Mouse (Mus musculus) brown adipose tissue, adult 24 weeks (tissue): ENCODE data around the gene Disp2. TPM values are rescaled to one million over a fixed set of nuclear protein-coding genes. Genes with fewer than 3 reads are reported as not detected.

Experiments used
- H3K27ac ChIP-seq: fragments of 200-500 bp; replicated peaks from 2 replicates; pipeline ENCODE4 v1.5.1; 2012; ENCODE audit warnings: low read depth, mild to moderate bottlenecking, low read length
- H3K4me1 ChIP-seq: fragments of 200-500 bp; 2 replicates; pipeline ENCODE4 v1.6.1; 2012; ENCODE audit warnings: low read length, mixed read lengths; ENCODE audit not compliant: control insufficient read depth, insufficient read depth, insufficient read length
- H3K4me3 ChIP-seq: fragments of 200-500 bp; 2 replicates; pipeline ENCODE4 v1.5.1; 2012; ENCODE audit warnings: low read depth, mild to moderate bottlenecking, low read length, moderate library complexity; ENCODE audit not compliant: insufficient read depth
- polyA plus RNA-seq: library from polyadenylated mRNA; stranded (reverse); fragments of >200 nt; gene quantifications from 2 replicates; pipeline ENCODE4 v1.2.4, GENCODE M21; 2012; ENCODE audit not compliant: missing spikeins, insufficient read depth, insufficient read length

Gene Disp2
- polyA plus RNA-seq, 1 experiment: 0.32 TPM

DNA sequence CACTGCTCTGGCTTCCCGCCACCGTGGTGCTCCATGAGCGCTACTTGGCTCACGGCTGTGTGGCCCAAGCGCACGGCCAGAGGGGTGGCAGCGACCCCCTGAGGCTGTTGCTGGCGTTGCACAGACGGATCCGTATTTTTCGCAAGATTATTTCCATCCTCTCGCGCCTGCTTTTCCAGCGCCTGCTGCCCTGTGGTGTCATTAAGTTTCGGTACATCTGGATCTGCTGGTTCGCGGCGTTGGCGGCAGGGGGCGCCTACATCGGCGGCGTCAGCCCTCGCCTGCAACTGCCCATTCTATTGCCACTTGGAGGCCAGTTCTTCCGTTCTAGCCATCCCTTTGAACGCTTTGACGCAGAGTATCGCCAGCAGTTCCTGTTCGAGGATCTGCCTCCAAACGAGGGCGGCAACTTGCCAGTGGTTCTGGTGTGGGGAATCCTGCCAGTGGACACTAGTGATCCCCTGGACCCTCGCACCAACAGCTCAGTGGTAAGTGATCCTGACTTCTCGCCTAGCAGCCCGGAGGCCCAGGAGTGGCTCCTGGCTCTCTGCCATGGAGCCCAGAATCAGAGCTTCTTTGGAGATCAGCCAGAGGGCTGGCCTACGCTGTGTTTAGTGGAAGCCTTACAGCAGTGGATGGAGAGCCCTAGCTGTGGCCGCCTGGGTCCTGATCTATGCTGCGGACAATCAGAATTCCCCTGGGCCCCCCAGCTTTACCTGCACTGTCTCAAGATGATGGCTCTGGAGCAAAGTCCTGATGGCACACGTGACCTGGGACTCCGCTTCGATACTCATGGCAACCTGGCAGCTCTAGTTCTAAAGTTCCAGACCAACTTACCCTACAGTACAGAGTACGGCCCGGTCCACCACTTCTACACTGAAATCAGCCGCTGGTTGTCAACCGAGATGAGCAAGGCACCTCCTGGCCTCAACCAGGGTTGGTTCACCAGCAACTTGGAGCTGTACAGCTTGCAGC, 11.3 kb downstream of the Disp2 start:
- Histone ChIP-seq H3K27ac (no peak overlapping the region), H3K4me1 (peaks cover 2% of the 10 kb centered on the region; the same call in 1 of the 2 replicates), H3K4me3 (0 out of 2 replicates have a peak overlapping the region, but pooled peaks have one; percentile 4)

DNA sequence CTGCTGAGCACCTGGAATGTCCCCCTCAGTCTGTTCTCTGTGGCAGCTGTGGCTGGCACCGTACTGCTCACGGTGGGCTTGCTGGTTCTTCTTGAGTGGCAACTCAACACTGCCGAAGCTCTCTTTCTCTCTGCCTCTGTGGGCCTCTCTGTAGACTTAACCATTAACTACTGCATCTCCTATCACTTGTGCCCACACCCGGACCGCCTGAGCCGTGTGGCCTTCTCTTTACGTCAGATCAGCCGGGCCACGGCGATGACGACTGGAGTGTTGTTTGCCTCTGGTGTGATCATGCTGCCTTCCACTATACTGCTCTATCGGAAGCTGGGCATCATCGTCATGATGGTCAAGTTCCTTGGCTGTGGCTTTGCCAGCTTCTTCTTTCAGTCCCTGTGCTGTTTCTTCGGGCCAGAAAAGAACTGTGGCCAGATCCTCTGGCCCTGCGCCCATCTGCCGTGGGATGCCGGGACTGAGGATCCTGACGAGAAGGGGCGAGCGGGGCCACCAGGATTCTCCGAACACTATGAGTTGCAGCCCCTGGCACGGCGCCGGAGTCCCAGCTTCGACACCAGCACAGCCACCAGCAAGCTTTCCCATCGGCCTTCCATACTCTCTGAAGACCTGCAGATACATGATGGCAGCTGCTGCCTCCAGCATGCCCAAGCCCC, 12.2 kb downstream of the Disp2 start:
- H3K4me1 ChIP-seq: peaks cover 2% of the 10 kb centered on the region; the same call in 1 of the 2 replicates

DNA sequence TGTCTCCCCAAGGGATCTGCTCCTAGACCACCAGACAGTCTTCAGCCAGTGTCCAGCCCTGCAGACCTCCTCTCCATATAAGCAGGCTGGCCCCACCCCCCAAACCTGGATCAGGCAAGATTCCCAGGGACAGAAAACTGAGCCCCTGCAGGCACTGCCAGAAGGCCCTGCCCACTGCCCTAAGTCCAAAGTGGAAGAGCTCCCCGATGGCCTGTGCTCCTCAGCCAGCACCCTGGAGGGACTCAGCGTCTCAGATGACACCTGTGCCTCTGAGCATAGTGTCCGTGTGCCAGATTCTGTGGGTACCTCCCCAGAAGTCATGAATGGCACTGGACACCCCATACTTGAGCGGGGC, 12.7 kb downstream of the Disp2 start:
- peaks cover 2% of the 10 kb centered on the region; the same call in 1 of the 2 replicates for H3K4me1 ChIP-seq
- no peak overlapping the region for H3K27ac ChIP-seq
- H3K4me3 ChIP-seq: no peak overlapping the region

More for the DNA sequence above, 12.2 kb downstream of the Disp2 start:
- H3K4me3 ChIP-seq: no peak overlapping the region
- no peak overlapping the region for H3K27ac ChIP-seq

DNA sequence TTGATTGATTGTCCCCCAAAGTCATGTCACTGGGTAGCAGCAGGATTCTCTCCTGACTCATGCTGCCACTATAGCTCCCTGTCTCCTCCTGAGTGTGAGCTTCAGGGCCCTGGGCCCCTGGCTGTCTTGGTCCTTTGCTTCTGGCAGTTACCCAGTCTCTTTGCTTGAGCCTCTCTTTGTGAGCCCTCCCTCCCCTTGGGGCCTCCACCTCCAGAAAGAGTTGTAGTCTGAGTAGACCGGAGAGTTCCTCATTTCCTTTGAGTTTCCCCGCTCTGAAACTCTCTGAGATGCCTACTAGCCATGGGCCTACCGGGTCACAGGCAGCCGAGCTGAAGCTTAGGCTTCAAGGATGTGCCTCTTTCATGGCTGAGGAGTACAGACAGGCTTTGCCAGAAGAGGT, 14.1 kb downstream of the Disp2 start:
- no peak overlapping the region for H3K4me3 ChIP-seq
- no peak overlapping the region for H3K27ac ChIP-seq
- H3K4me1 ChIP-seq: peaks cover 2% of the 10 kb centered on the region; the same call in 1 of the 2 replicates

DNA sequence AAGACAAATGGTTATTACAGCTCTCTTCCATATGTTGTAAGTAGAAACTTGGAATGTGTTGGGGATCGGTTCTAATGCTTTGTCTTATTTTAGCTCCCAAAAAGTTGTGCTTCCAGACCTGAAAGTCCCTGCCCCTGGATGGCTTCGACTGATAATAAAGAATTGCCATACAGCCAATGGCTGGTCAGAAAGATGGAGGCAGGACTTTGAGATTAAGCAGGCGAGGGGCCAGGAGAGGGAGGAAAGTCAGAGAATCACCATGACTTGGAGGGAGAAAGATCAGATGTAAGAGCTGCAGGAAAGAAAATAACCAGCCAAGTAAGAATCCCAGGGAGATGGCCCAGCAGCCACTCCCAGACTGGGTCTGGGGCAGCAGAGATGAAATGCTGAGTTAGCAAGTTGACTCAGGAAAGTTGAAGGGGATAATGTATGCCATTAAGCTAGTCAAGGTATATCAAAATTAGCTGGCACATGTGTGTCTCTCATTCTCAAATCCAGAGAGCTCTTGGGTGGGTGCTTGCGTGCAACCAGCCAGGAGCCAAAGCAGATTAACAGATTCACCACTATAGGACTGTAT, 23.1 kb downstream of the Disp2 start:
- no peaks in the 10 kb centered on the region for H3K4me1 ChIP-seq
- no peak overlapping the region for H3K27ac ChIP-seq
- H3K4me3 ChIP-seq: no peak overlapping the region

DNA sequence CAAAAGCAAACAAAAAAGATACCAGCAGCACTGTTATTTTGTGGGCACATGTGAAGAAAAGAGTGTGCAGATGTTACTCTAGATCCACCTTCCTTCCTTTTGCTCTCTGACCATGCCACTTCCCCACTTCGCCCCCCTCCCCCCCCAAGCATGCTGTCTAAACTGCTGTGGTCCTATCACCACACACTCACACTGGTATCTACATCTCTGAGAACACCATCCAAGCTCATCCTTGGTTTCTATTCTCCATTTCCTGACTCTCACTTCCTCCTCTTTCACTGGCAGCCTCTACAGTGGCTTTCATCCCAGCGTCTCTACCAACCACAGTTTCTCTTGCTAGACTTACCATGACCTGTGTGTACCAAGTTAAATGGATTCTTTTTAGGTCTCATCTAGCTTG, 25.0 kb downstream of the Disp2 start:
- Histone ChIP-seq H3K4me1 (no peaks in the 10 kb centered on the region), H3K4me3 (no peak overlapping the region), H3K27ac (no peak overlapping the region)

DNA sequence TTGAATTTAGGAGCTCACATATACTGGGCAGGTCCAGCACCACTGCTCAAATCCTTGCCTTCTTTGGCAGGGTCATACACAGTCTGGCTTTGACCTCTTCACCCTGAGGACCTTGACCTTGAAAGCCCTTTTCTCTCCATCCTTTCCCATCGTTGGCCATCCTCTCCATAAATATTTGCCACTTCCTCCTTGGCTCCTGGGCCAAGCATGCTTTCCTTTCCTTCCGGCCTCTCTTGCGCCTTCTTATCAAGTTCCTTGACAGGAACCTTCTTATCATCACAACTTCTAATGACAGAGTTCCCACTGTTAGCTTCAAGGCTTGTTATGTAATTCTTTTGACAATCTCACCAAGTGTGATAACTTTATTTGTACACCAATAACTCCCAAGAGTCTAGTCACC, 25.6 kb downstream of the Disp2 start:
- Histone ChIP-seq H3K27ac (no peak overlapping the region), H3K4me1 (no peaks in the 10 kb centered on the region), H3K4me3 (no peak overlapping the region)

DNA sequence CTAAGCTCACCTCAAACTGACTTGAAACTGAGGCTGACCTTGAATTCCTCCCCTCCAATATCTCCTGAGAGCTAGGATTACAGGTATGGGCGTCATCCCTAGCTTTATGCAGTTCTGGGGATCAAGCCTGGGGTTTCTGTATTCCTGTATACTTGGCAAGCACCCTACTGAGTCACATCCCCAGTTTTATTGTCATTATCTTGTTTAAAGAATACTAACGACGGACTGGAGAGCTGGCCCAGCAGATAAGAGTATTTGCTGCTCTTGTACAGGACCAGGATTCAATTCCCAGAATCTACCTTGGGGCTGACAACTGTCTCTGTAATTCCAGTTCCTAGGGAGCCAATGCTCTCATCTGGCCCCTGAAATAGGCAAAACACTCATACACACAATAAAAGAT, 26.2 kb downstream of the Disp2 start:
- no peak overlapping the region for H3K27ac ChIP-seq
- no peak overlapping the region for H3K4me3 ChIP-seq
- no peaks in the 10 kb centered on the region; the same call in 1 of the 2 replicates for H3K4me1 ChIP-seq

DNA sequence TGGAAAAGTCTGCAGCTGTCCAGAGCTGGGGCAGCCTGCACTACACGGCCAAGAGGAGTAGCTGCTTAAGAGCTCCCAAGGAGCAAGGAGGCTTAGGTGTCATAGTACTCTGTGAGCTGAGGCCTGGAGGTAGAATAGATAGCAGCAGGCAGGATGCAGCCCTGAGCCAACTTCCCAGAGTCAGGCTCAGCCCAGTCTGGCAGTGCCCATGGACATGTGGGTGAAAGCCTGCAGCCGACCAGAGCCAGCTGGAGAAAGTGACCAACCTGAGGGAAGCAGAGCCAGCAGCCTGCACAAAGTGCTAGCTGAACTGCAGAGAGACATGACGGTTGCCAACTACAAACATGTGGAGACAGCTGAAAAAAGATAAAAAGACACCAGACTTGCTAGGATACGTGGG, 27.3 kb downstream of the Disp2 start:
- H3K4me3 ChIP-seq: no peak overlapping the region
- H3K4me1 ChIP-seq: no peaks in the 10 kb centered on the region; the same call in 1 of the 2 replicates
- H3K27ac ChIP-seq: no peak overlapping the region

DNA sequence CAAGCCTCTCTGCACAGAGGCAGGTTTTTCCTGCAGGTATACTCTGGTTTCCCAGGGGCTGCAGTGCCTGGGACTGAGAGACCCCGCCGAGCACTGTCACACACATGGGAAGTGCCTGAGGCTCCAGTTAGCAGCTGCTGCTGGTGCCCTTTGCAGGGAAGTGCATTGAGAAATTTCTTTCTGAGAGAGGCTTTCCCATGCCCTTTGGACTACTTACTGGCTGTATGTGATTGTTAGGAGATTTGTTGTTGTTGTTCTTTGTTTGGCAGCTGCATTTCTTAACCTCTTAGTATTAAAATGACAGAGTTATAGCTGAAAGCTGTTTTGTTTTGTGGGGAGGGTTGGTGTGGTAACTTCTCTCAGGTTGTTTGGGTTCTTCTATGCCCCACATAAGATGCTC, 31.3 kb downstream of the Disp2 start:
- H3K4me1 ChIP-seq: no peaks in the 10 kb centered on the region; the same call in 1 of the 2 replicates
- no peak overlapping the region for H3K27ac ChIP-seq
- no peak overlapping the region for H3K4me3 ChIP-seq

DNA sequence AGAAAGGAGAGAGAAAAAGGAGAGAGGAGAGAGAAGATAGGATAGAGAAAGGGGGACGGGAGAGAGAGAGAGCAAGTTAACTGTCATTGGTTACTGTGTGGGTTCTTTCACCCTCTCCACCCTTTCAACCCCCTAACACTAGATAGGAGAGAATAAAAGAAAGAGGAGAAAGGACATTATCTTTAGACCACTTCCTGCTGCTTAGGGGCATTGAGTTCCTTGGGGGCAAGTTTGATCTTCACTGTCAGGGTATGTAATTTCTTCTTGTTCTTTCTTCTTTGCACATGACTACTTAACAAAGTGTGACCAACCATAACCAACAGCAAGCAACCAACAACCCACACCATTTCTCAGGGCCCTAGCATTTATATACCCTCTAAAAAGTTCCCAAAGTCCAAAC, 33.2 kb downstream of the Disp2 start:
- Histone ChIP-seq H3K4me3 (no peak overlapping the region), H3K4me1 (no peaks in the 10 kb centered on the region; the same call in 1 of the 2 replicates), H3K27ac (no peak overlapping the region)

DNA sequence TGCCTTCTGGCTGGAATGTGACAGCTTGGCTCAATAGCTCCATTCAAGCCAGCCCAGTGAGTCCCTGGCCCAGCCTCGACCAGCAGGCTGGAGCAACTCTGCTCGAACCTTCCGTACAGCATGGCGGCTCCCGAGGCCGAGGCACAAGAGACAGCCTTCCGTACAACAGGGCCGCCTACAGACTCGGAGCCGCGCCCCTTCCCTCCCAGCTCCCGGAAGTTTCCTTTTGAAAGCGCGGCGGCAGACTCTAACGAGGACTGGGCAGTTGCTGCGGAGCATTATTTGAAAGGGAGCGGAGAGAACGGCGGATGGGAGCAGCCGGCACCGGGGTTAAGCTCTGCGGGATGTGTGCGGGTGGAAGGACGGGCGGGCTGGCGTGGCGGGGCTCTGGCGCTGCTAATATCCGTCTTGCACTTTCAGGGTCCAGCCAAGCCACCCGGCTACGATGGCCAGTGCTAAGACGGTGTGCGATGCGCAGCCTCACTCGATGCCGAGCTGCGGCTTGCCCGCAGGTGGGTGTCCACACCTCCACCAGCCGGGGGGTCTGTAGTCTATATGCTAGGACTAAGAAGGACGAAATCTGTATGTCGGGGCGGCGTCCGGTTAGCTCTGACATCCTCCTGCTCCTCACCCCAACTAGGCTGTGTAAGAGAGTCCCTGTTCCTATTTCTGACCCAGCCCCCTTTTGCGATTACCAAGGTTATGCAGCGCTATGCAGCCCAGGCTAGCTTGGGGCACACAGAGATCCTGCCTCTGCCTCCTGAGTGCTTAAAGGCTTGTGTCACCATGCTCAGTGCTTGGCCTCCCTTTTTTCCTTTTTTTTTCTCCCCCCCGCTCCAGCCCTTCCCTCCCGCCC, 34.7 kb downstream of the Disp2 start, which contains the start of gene Knstrn:
Gene Knstrn, plus strand, starts transcription at position 23 of the 856 bp plus-strand sequence.
- H3K4me1 ChIP-seq: no peaks in the 10 kb centered on the region; the same call in 1 of the 2 replicates
- H3K27ac ChIP-seq: no peak within 1 kb of the TSS
- peak within 1 kb of the TSS; percentile 70 for H3K4me3 ChIP-seq

DNA sequence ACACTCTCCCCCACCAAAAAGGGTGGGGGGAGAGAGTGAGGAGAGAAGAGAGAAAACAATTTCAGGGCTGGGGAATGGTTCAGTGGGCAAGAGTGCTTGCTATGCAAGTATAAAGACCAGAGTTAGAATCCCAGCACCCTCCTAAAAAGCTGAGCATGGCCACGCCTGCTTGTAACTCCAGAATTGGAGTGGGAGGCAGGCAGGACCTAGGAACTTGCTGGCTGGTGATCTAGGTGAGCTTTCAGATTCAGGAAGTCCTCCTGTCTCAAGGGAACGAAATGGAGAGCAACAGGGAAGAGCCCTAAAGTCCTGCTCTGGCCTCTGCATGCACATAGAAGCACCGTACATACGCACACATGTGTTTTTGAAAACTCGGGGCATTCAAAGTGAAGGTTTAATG, 43.3 kb downstream of the Disp2 start:
- no peak overlapping the region for H3K4me3 ChIP-seq
- H3K27ac ChIP-seq: no peak overlapping the region

DNA sequence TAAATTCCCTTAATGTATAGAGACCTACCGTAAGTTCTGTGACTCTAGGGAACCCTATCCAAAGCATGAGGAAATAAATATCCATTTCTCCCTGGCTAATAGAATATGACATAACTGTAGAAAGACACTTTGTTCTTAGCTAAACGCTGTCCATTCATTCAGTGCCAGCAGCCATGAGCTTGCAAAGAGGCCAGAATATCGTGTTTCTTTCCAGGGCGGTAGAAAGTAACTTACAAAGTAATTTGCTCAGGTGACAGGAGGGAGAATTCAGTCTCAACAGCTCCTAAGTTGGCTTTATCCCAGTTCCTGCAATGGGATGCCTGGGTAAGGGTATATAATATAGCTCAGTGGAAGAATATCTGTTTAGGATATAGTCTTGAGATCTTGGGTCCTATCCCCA, 44.9 kb downstream of the Disp2 start:
- Histone ChIP-seq H3K4me1 (no peaks in the 10 kb centered on the region), H3K27ac (no peak overlapping the region)

More for the DNA sequence above, 43.3 kb downstream of the Disp2 start:
- no peaks in the 10 kb centered on the region for H3K4me1 ChIP-seq

More for the DNA sequence above, 44.9 kb downstream of the Disp2 start:
- no peak overlapping the region for H3K4me3 ChIP-seq
